Mouse (Mus musculus) midbrain, embryonic 16.5 days (tissue): ENCODE results near the gene Clstn1. TPM values are rescaled to one million over a fixed set of nuclear protein-coding genes. Genes with fewer than 3 reads are reported as not detected.

Experiments used
- ATAC-seq: fragments of 200-750 bp; cut with Nextera tagmentation; 2 replicates; pipeline ENCODE4 v1.8.0; 2017; ENCODE audit warnings: moderate TSS enrichment
- H3K27ac ChIP-seq: fragments of 300-500 bp; sonication (generic); 2 replicates; pipeline ENCODE4 v1.5.1; 2014; ENCODE audit warnings: mild to moderate bottlenecking, low read length, mixed read lengths
- H3K27me3 ChIP-seq: fragments of 300-500 bp; sonication (generic); 2 replicates; pipeline ENCODE4 v1.6.1; 2014; ENCODE audit warnings: low read depth, low read length, mixed read lengths; ENCODE audit not compliant: control insufficient read depth, insufficient read depth
- H3K36me3 ChIP-seq: fragments of 300-500 bp; sonication (generic); 2 replicates; pipeline ENCODE4 v1.6.1; 2014; ENCODE audit warnings: mild to moderate bottlenecking, low read length, moderate library complexity, mixed read lengths; ENCODE audit not compliant: control insufficient read depth, insufficient read depth
- H3K4me1 ChIP-seq: fragments of 300-500 bp; sonication (generic); 2 replicates; pipeline ENCODE4 v1.6.1; 2014; ENCODE audit warnings: mild to moderate bottlenecking, low read length, mixed read lengths; ENCODE audit not compliant: control insufficient read depth, insufficient read depth
- H3K4me2 ChIP-seq: fragments of 300-500 bp; sonication (generic); 2 replicates; pipeline ENCODE4 v1.6.1; 2014; ENCODE audit warnings: mild to moderate bottlenecking, low read length, mixed read lengths
- H3K4me3 ChIP-seq: fragments of 300-500 bp; sonication (generic); 2 replicates; pipeline ENCODE4 v1.5.1; 2014; ENCODE audit warnings: low read depth, mild to moderate bottlenecking, low read length, moderate library complexity, mixed read lengths
- H3K9ac ChIP-seq: fragments of 300-500 bp; sonication (generic); 2 replicates; pipeline ENCODE4 v1.6.1; 2014; ENCODE audit warnings: low read depth, low read length, mixed read lengths
- H3K9me3 ChIP-seq: fragments of 300-500 bp; sonication (generic); replicated peaks from 2 replicates; pipeline ENCODE4 v1.6.1; 2014; ENCODE audit warnings: mild to moderate bottlenecking, low read length, mixed read lengths; ENCODE audit not compliant: control insufficient read depth, poor library complexity, severe bottlenecking
- WGBS: fragments of 180-500 bp; shearing (Covaris S2); extraction: QIAGEN DNeasy Blood & Tissue Kit; methylation state at CpG from one replicate; pipeline ENCODE4 v1.1.7; 2014; 5-methylcytosine and 5-hydroxymethylcytosine counted together
- polyA plus RNA-seq: library from polyadenylated mRNA; unstranded; fragments of >200 nt; fragmentation: Nextera tagmentation; extraction: Ambion mirVana; gene quantifications from 2 replicates; pipeline ENCODE4 v1.2.1, GENCODE M21; 2015

Gene Clstn1
- polyA plus RNA-seq, 1 experiment from 2014 or later = 80.2 TPM

DNA sequence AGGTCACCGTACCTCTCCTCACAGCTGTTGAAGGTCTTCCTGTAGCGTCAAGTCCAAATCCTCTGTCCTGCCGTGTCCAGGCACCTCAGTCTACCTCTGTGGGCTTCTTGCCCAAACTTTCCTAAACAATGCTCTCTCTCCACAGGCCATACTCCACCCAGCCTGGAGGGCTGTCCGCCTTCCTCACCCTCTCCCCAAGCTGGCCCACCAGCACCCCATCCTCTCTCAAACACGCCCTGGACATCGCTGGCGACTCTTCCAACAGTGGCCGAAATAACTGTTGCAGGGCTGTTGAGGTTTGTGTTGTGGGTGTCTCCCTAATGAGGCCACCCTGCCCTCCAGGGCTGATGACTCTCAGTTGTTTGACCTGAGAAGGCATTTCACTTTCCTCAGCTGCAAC is 1.0 kb upstream of the Clstn1 start:
- Histone ChIP-seq H3K36me3 (no peaks in the 10 kb centered on the region), H3K27ac (no peak overlapping the region), H3K4me3 (no peak overlapping the region), H3K9ac (no peak overlapping the region), H3K27me3 (no peaks in the 10 kb centered on the region), H3K4me2 (no peak overlapping the region), H3K4me1 (peaks cover 17% of the 10 kb centered on the region), H3K9me3 (no peaks in the 10 kb centered on the region)
- ATAC-seq = no peak
- WGBS = 76% methylated on average over 8 of the region's 8 CpGs

DNA sequence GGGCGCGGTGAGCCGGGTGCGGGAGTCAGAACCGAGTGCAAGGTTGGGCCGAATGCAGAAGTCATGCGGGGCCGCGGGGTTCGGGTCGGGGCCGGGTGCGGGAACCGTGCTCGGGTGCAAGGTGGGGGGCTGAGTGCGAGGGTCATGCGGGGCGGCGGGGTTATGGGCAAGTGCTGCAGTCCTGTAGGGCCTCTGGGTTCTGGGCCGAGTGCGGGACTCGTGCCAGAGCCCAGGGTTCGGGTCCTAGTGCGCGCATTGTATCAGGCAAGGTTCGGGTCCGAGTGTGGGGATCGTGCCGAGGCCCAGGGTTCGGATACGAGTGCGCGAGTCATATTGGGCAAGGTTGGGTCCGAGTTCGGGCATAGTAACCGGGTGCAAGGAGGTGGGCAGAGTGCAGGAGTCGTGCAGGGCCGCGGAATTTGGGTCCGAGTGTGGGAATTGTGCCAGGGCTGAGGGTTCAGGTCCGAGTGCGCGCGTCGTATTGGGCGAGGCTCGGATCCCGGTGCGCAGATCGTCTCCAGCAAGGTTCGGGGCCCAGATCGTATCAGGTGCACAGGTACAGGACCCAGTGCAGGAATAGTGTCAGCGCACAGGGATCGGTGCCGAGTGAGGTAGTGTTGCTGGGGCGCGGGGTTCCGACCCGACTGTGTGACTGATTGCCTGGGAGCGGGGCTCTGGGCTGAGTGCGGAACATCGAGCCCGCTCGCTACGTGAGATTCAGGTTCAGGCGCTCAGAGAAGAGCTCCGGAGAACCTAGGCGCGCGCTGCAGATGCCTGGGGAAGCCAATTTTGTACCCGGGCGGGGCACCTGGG is 721 bp downstream of the Clstn1 start:
- under 1% methylated on average over 72 of the region's 72 CpGs for WGBS
- Histone ChIP-seq H3K27ac (peak overlapping the region; percentile 86), H3K27me3 (no peaks in the 10 kb centered on the region), H3K4me2 (peak overlapping the region; percentile 97), H3K9me3 (no peaks in the 10 kb centered on the region), H3K9ac (peak overlapping the region; percentile 97), H3K4me3 (peak overlapping the region; percentile 88), H3K36me3 (no peaks in the 10 kb centered on the region), H3K4me1 (peaks cover 17% of the 10 kb centered on the region)
- ATAC-seq = peak; percentile 63

DNA sequence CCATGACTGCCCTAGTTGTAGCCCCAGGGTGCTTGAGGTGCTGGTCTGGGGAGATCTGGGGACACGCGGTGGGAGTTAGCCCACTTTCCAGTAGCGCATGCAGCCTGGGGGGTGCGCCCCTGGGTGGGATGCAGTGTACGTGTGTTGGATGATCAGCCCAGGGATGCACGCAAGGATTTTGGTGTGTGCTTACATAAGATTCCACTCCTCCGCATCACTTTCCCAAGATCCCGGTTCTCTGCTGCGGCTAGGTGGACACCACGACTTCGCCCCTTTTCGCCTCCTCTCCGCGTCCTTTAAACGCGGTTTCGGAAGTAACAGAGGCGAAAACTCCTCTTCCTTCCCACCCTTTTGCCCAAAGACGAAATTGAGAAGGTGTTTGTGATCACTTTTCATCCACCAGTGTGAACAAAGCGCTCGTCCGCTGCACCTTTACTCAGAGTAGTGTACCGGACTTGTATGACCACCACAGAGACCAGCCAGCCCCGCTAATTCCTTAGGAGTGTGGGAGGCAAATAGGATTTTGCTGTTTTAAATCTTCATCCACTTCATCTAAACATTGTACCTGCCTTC is 1.4 kb downstream of the Clstn1 start:
- H3K27ac ChIP-seq = peak overlapping the region; percentile 86
- WGBS = 2% methylated on average over 24 of the region's 24 CpGs
- no peaks in the 10 kb centered on the region for H3K36me3 ChIP-seq
- H3K9ac ChIP-seq = peak overlapping the region; percentile 97
- no peaks in the 10 kb centered on the region for H3K27me3 ChIP-seq
- H3K4me3 ChIP-seq = peak overlapping the region; percentile 88
- peak overlapping the region; percentile 97 for H3K4me2 ChIP-seq
- H3K4me1 ChIP-seq = peaks cover 23% of the 10 kb centered on the region
- no peaks in the 10 kb centered on the region for H3K9me3 ChIP-seq
- peak; percentile 46 for ATAC-seq

DNA sequence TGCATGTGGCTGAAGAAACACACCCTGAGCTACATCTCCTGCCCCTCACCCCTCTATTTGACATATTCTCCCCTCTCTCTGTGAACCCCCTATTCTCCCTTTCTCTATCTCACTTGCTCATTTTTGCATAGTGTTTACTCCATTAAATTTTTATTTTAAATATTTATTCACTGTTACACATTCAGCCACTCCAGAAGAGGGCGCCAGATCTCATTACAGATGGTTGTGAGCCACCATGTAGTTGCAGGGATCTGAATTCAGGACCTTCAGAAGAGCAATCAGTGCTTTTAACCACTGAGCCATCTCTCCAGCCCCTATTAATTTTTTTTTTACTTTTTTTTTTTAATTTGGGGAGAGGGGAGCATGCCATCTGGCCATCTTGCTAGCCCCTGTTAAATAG is 3.9 kb downstream of the Clstn1 start:
- Histone ChIP-seq H3K4me2 (no peak overlapping the region), H3K27me3 (no peaks in the 10 kb centered on the region), H3K36me3 (no peaks in the 10 kb centered on the region), H3K27ac (no peak overlapping the region), H3K9me3 (no peaks in the 10 kb centered on the region), H3K4me3 (no peak overlapping the region), H3K4me1 (peaks cover 35% of the 10 kb centered on the region), H3K9ac (no peak overlapping the region)
- no peak for ATAC-seq
- 95% methylated on average over 1 of the region's 1 CpGs for WGBS

DNA sequence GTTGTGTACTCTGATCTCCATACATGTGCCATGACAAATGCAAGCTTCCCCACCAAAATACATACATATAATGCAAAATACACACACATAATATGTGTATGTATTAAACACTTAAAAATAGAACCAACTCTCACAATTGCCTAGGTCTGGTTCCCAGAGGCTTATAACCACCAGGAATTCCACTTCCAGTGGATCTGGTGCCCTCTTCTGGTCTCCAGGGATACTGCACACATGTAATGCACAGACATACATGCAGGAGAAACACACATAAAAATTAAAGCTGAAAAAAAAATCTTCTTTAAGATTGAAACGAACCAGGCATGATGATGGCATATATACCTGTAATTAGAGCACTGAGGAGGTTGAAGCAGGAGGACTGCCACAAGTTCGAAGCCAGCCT is 5.2 kb downstream of the Clstn1 start:
- no peak overlapping the region for H3K4me2 ChIP-seq
- H3K4me3 ChIP-seq = no peak overlapping the region
- no peak overlapping the region for H3K27ac ChIP-seq
- no peak for ATAC-seq
- no peak overlapping the region for H3K9ac ChIP-seq
- H3K4me1 ChIP-seq = peaks cover 34% of the 10 kb centered on the region
- no peaks in the 10 kb centered on the region for H3K27me3 ChIP-seq
- WGBS = 98% methylated on average over 2 of the region's 2 CpGs
- no peaks in the 10 kb centered on the region for H3K36me3 ChIP-seq
- no peaks in the 10 kb centered on the region for H3K9me3 ChIP-seq

DNA sequence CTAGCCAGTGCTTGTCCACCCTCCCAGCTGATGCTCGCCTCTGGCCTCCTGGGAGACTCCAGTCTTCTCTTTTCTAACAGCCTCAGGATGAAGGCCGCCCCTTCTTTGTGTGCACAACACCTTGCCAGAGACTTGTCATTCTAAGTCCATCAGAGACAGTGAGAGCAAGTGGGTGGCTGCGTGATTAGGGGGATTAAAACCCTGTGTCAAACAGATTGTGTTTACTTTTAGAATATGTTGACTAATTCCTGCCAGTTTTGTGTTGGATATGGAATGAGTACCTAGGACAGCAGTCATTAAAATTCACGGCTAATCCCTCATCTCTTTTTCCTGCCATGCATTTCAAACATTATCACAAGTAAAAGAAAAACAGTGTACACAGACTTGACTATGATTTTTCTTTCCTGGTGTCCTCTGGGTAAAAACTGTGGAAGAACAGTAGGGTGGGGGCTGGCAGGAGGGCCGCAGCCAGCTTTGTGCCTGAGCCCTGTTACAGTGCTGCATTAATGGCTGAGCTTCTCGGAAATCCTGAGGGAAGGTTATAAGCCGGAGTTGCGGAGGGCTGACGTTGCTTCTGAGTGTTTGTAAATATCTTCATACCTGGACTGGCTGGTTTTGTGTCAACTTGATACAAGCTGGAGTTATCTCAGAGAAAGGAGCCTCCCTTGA is 8.8 kb downstream of the Clstn1 start:
- ATAC-seq = peak; percentile 61; the same call in 1 of the 2 replicates
- WGBS = 45% methylated on average over 9 of the region's 9 CpGs
- H3K27ac ChIP-seq = peak overlapping the region; percentile 44
- no peaks in the 10 kb centered on the region for H3K36me3 ChIP-seq
- H3K9me3 ChIP-seq = no peaks in the 10 kb centered on the region
- H3K27me3 ChIP-seq = no peaks in the 10 kb centered on the region
- peaks cover 20% of the 10 kb centered on the region for H3K4me1 ChIP-seq
- no peak overlapping the region for H3K4me3 ChIP-seq
- no peak overlapping the region for H3K9ac ChIP-seq
- no peak overlapping the region for H3K4me2 ChIP-seq

DNA sequence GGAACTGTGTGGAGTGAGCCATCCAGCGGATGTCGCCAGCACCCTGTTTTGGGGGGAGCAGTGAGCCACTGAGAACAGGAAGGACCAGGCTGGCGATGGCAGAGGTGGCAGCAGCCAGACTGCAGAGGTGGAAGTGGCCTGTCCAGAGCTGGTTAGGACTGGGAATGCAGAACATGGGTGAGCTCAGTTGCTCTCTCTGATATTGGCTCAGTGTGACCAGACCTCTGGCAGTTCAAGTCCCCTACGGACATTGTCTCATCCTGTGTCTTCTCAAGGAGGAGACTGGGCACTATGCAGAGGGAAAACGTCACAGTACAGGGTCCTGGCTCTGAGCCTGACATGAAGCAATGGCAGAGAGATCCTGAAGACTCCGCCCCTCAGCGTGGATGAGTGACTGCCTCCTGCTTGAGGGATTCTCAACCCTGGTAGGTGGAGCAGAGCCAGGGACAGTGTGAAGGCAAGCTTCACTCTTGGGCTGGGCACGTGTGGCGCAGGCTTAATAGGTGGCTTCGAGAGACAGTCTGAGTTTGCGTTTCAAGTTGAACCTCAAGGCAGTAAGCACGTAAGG is 11.5 kb downstream of the Clstn1 start:
- Histone ChIP-seq H3K9ac (no peak overlapping the region), H3K27me3 (no peaks in the 10 kb centered on the region), H3K4me3 (no peak overlapping the region), H3K4me2 (no peak overlapping the region), H3K4me1 (peaks cover 23% of the 10 kb centered on the region), H3K36me3 (no peaks in the 10 kb centered on the region), H3K27ac (no peak overlapping the region), H3K9me3 (no peaks in the 10 kb centered on the region)
- WGBS = 77% methylated on average over 12 of the region's 12 CpGs
- no peak for ATAC-seq

DNA sequence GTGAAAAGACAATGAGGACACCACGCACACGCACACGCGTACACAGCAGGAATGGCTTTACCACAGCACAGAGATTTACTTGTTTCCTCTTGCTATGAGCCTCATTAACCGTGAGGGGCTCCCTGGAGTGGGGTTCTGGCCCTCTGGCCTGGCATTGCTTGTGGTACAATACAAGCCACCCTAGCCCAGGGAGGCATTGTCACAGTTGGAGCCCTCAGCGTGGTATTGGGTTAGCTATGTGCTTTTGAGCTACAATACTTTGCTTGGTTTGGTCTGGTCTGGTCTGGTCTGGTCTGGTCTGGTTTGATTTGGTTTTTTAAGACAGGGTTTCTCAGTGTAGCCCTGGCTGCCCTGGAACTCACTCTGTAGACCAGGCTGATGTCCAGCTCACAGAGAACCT is 13.3 kb downstream of the Clstn1 start:
- WGBS = 84% methylated on average over 6 of the region's 6 CpGs
- no peak for ATAC-seq

DNA sequence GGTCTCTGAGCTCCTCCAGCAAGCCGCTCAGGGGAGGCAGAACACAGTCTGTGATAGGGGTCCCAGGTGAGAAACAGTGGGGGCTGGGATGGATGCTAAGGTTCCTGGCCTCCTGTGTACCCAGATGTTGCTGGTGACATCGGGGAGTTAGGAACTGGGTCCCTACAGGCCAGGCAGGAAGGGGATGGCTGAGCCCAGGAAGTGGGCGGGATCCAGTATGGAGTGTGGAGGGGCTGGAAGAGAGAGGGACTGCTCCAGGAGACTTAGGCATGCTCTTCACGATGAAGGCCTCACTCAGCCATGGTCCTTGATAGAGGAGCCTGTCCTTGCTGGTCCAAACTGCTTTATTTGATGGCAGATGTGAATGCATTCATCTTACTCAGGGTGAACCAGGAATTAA is 13.9 kb downstream of the Clstn1 start:
- H3K4me3 ChIP-seq = no peak overlapping the region

More for the DNA sequence above, 13.3 kb downstream of the Clstn1 start:
- H3K27ac ChIP-seq = no peak overlapping the region
- no peaks in the 10 kb centered on the region for H3K36me3 ChIP-seq
- H3K9me3 ChIP-seq = no peaks in the 10 kb centered on the region
- peaks cover 16% of the 10 kb centered on the region for H3K4me1 ChIP-seq
- H3K27me3 ChIP-seq = no peaks in the 10 kb centered on the region
- no peak overlapping the region for H3K4me2 ChIP-seq
- H3K9ac ChIP-seq = no peak overlapping the region
- no peak overlapping the region for H3K4me3 ChIP-seq

More for the DNA sequence above, 13.9 kb downstream of the Clstn1 start:
- Histone ChIP-seq H3K27ac (no peak overlapping the region), H3K36me3 (no peaks in the 10 kb centered on the region), H3K4me2 (no peak overlapping the region), H3K27me3 (no peaks in the 10 kb centered on the region), H3K4me1 (peaks cover 12% of the 10 kb centered on the region), H3K9me3 (no peaks in the 10 kb centered on the region), H3K9ac (no peak overlapping the region)
- no peak for ATAC-seq
- 89% methylated on average over 4 of the region's 4 CpGs for WGBS
